Mouse (Mus musculus) CH12.LX (cell line): ENCODE measurements around the gene Dlg2. TPM values are rescaled to one million over a fixed set of nuclear protein-coding genes. Genes with fewer than 3 reads are reported as not detected.

Experiments used
- DNase-seq: peaks from one replicate; pipeline ENCODE4 v3.0.0-alpha.2; 2013; ENCODE audit errors: extremely low read depth
- H3K27ac ChIP-seq: 2 replicates; pipeline ENCODE4 v1.5.1; 2012; ENCODE audit warnings: low read depth, mild to moderate bottlenecking, control low read depth, moderate library complexity; ENCODE audit not compliant: insufficient read depth
- H3K27me3 ChIP-seq: replicated peaks from 2 replicates; pipeline ENCODE3; 2012; ENCODE audit warnings: inconsistent platforms
- H3K36me3 ChIP-seq, 2 experiments: replicated peaks in 1 of 2; 2 replicates each; pipeline versions ENCODE3 to v1.6.1; 2012; ENCODE audit warnings: inconsistent platforms in 1 of 2, low read length in 1 of 2, mild to moderate bottlenecking in 1 of 2, mixed read lengths in 1 of 2, moderate library complexity in 1 of 2; ENCODE audit not compliant: control insufficient read depth in 1 of 2, insufficient read depth in 1 of 2
- H3K4me1 ChIP-seq, 2 experiments: 2 replicates each; pipeline ENCODE4 v1.6.1; 2012; ENCODE audit warnings: inconsistent platforms in 1 of 2, moderate library complexity in 1 of 2; ENCODE audit not compliant: insufficient read depth in 2 of 2, control insufficient read depth in 1 of 2
- H3K4me2 ChIP-seq: 2 replicates; pipeline ENCODE4 v1.6.1; 2012; ENCODE audit warnings: low read depth, mild to moderate bottlenecking, control low read depth; ENCODE audit not compliant: poor library complexity, insufficient read depth, severe bottlenecking
- H3K4me3 ChIP-seq, 3 experiments: fragments of 150-350 bp in 1 of 3; sonication (generic) in 1 of 3; replicated peaks in 1 of 3; 2 replicates each; pipeline versions ENCODE3 to v1.5.1; 2011 to 2012; ENCODE audit warnings: low read depth in 2 of 3, low read length in 2 of 3, mild to moderate bottlenecking in 2 of 3, moderate library complexity in 2 of 3, control low read depth in 1 of 3, improper control_type of control experiment in 1 of 3, inconsistent platforms in 1 of 3, mixed read lengths in 1 of 3; ENCODE audit not compliant: poor library complexity in 1 of 3
- H3K79me2 ChIP-seq: replicated peaks from 2 replicates; pipeline ENCODE4 v1.6.1; 2012; ENCODE audit warnings: mild to moderate bottlenecking, moderate library complexity; ENCODE audit not compliant: control insufficient read depth, poor library complexity, insufficient read depth, severe bottlenecking; ENCODE audit errors: extremely low read depth
- H3K9ac ChIP-seq: 2 replicates; pipeline ENCODE4 v1.6.1; 2012; ENCODE audit warnings: low read depth, mild to moderate bottlenecking, control low read depth, moderate library complexity; ENCODE audit not compliant: insufficient read depth
- H3K9me3 ChIP-seq: replicated peaks from 2 replicates; pipeline ENCODE3; 2012; ENCODE audit warnings: low read length, inconsistent platforms, mixed read lengths
- CTCF ChIP-seq, 2 experiments: IDR thresholded peaks in 1 of 2; conservative IDR thresholded peaks in 1 of 2; 2 replicates each; pipeline ENCODE4 v1.5.1; 2011 to 2012; ENCODE audit warnings: low read depth in 2 of 2, low read length in 2 of 2, improper control_type of control experiment in 1 of 2, inconsistent platforms in 1 of 2, mild to moderate bottlenecking in 1 of 2, moderate library complexity in 1 of 2
- E2F4 ChIP-seq: IDR thresholded peaks from 2 replicates; pipeline ENCODE4 v1.6.1; 2011; ENCODE audit warnings: low read depth, low read length, improper control_type of control experiment; ENCODE audit not compliant: insufficient replicate concordance
- ELF1 ChIP-seq: IDR thresholded peaks from 2 replicates; pipeline ENCODE4 v1.6.1; 2014; ENCODE audit warnings: low read depth, mild to moderate bottlenecking, inconsistent platforms, low read length, improper control_type of control experiment
- EP300 ChIP-seq: IDR thresholded peaks from 2 replicates; pipeline ENCODE4 v1.6.1; 2011; ENCODE audit warnings: low read length, improper control_type of control experiment
- GABPA ChIP-seq: IDR thresholded peaks from 2 replicates; pipeline ENCODE4 v1.6.1; 2012; ENCODE audit warnings: low read depth, low read length, improper control_type of control experiment, inconsistent platforms; ENCODE audit not compliant: insufficient replicate concordance
- HCFC1 ChIP-seq: IDR thresholded peaks from 2 replicates; pipeline ENCODE4 v1.6.1; 2012; ENCODE audit warnings: low read depth, mild to moderate bottlenecking, inconsistent platforms, low read length, improper control_type of control experiment
- JUND ChIP-seq: conservative IDR thresholded peaks from 2 replicates; pipeline ENCODE4 v1.6.1; 2011; ENCODE audit warnings: low read depth, low read length, improper control_type of control experiment
- MAX ChIP-seq: IDR thresholded peaks from 2 replicates; pipeline ENCODE4 v1.6.1; 2011; ENCODE audit warnings: low read length, improper control_type of control experiment
- MAZ ChIP-seq: IDR thresholded peaks from 2 replicates; pipeline ENCODE4 v1.6.1; 2012; ENCODE audit warnings: low read depth, mild to moderate bottlenecking, inconsistent platforms, low read length, improper control_type of control experiment, moderate library complexity
- MXI1 ChIP-seq: IDR thresholded peaks from 2 replicates; pipeline ENCODE4 v1.6.1; 2011; ENCODE audit warnings: mild to moderate bottlenecking, low read depth, low read length, improper control_type of control experiment
- NELFE ChIP-seq: IDR thresholded peaks from 2 replicates; pipeline ENCODE4 v1.6.1; 2011; ENCODE audit warnings: low read depth, low read length, improper control_type of control experiment
- PAX5 ChIP-seq: IDR thresholded peaks from 2 replicates; pipeline ENCODE4 v1.6.1; 2012; ENCODE audit warnings: low read length, inconsistent platforms, mixed read lengths
- POLR2A ChIP-seq: IDR thresholded peaks from 2 replicates; pipeline ENCODE4 v1.6.1; 2011; ENCODE audit warnings: low read depth, mild to moderate bottlenecking, improper control_type of control experiment, low read length
- RCOR1 ChIP-seq: conservative IDR thresholded peaks from 2 replicates; pipeline ENCODE4 v1.6.1; 2012; ENCODE audit warnings: low read depth, mild to moderate bottlenecking, inconsistent platforms, low read length, improper control_type of control experiment
- TBP ChIP-seq: conservative IDR thresholded peaks from 2 replicates; pipeline ENCODE4 v1.6.1; 2011; ENCODE audit warnings: low read depth, low read length, improper control_type of control experiment
- TCF12 ChIP-seq: IDR thresholded peaks from 2 replicates; pipeline ENCODE4 v1.6.1; 2014; ENCODE audit warnings: low read depth, mild to moderate bottlenecking, inconsistent platforms, low read length, improper control_type of control experiment
- USF1 ChIP-seq: IDR thresholded peaks from 2 replicates; pipeline ENCODE4 v1.6.1; 2014; ENCODE audit warnings: low read depth, mild to moderate bottlenecking, inconsistent platforms, low read length, improper control_type of control experiment
- ZC3H11A ChIP-seq: IDR thresholded peaks from 2 replicates; pipeline ENCODE4 v1.6.1; 2012; ENCODE audit warnings: low read depth, mild to moderate bottlenecking, inconsistent platforms, low read length, improper control_type of control experiment
- ZKSCAN1 ChIP-seq: IDR thresholded peaks from 2 replicates; pipeline ENCODE4 v1.6.1; 2012; ENCODE audit warnings: low read depth, inconsistent platforms, low read length, improper control_type of control experiment, borderline replicate concordance
- ZMIZ1 ChIP-seq: IDR thresholded peaks from 2 replicates; pipeline ENCODE4 v1.6.1; 2012; ENCODE audit warnings: low read depth, mild to moderate bottlenecking, inconsistent platforms, low read length, improper control_type of control experiment
- dilution Hi-C: fragments of 300-500 bp; cut with MboI; formaldehyde crosslinking; loops from 2 replicates; pipeline ENCODE4 v1.14.3; 2020; ENCODE audit warnings: low sequenced_read_pairs; ENCODE audit not compliant: extremely low pct_unique_long_range_greater_than_20kb, extremely low pct_ligation_motif_present
- in situ Hi-C: fragments of 300-500 bp; cut with MboI; formaldehyde crosslinking; loops from 3 replicates; pipeline ENCODE4 v1.14.3; 2019; ENCODE audit warnings: low sequenced_read_pairs, low pct_ligation_motif_present, low pct_unique_long_range_greater_than_20kb, mixed read lengths
- polyA plus RNA-seq: library from polyadenylated mRNA; unstranded; fragments of >175 nt; gene quantifications from 2 replicates; pipeline ENCODE4 v1.2.1, GENCODE M21; 2012; ENCODE audit warnings: low read depth; ENCODE audit not compliant: insufficient read length
- total RNA-seq, 2 experiments: library from RNA; depleted of rRNA; stranded (reverse); fragments of 300-350 nt in 1 of 2; fragments of >200 nt in 1 of 2; gene quantifications; 2 replicates each; pipeline ENCODE4 v1.2.3; 2012 to 2014

The Dlg2 gene
- total and polyA plus RNA-seq, 3 experiments: 0.36 TPM; not detected in 2

DNA sequence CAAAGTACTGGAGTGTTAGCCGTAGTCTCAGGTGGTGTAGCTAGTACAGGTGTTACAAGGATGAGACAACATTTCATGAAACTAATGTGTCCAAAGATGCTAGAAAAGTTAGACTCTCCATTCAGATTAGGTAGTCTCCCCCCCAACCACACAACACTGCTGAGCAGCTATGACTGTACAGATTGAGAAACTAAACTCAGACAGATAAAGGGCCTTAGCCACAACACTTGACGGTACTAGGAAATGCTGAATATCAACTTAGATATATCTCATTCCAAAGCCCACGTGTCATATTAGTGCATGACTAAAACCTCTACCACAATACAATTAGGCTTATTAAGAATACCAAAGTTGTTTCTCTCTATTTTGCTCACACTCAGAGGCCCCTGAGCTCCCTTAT is 2006.9 kb downstream of the Dlg2 start:
- Histone ChIP-seq H3K9me3 (no peaks in the 10 kb centered on the region), H3K4me1 (peaks cover 0 to 14% of the 10 kb centered on the region in 2 experiments; a peak in 2 of 4 replicates), H3K4me3 (no peak overlapping the region), H3K27ac (no peak overlapping the region), H3K27me3 (no peaks in the 10 kb centered on the region), H3K4me2 (no peak overlapping the region), H3K36me3 (no peaks in the 10 kb centered on the region), H3K9ac (no peak overlapping the region), H3K79me2 (no peaks in the 10 kb centered on the region)
- DNase-seq: peak; percentile 25
- dilution Hi-C loops: no loop called here
- in situ Hi-C loops: no loop called here
- no peak for TF ChIP-seq HCFC1
- TF ChIP-seq GABPA: no peak
- TF ChIP-seq MAX: no peak
- TF ChIP-seq POLR2A: no peak
- no peak for TF ChIP-seq NELFE
- no peak for TF ChIP-seq ZKSCAN1
- TF ChIP-seq MAZ: no peak
- no peak for TF ChIP-seq ZC3H11A
- TF ChIP-seq PAX5: no peak
- TF ChIP-seq ZMIZ1: no peak
- no peak for TF ChIP-seq JUND
- TF ChIP-seq TCF12: no peak
- TF ChIP-seq EP300: no peak
- no peak for TF ChIP-seq RCOR1
- TF ChIP-seq ELF1: no peak
- no peak for TF ChIP-seq CTCF (conservative IDR thresholded peaks at IDR 0.05 in 1 of 2, IDR thresholded peaks at IDR 0.05 in 1 of 2; ENCODE audit: low read depth in 2 of 2, low read length in 2 of 2)
- no peak for TF ChIP-seq MXI1
- no peak for TF ChIP-seq E2F4
- TF ChIP-seq USF1: no peak

DNA sequence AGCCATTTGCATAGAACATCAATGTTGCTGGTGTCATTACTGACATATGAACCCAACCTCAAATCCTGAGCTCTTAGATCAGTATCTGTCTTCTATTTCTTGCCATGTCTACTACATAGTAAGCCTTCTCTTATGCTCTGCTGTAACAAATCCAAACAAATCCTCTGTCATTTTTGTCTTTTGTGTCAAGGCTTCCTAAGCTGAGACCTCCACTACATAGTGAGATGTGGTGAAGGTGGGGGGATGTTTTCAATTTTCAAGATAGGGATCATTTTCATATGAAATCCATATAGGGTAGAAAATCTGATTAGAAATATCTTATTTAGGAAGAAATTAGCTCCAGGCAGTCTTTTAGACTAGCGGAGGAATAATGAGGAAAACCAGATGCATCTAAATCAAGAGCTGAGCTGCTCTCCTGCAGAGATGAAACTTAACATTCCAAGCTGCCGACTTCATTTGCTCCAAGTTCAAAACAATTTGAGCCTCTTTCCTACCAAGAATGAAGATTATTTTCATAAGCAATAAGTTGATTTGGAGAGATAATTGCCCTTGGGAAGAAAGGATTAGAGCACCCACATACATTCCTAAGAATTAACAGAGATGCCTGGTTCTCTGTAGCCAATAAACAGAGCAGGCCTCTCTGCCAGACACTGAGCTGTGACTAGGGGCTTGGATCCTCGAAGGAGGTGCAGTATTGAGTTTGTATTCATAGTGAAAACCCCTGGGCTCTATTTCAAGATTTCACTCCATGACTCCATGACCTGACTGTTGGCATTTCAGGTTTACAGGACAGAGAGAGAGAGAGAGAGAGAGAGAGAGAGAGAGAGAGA is 2009.6 kb downstream of the Dlg2 start:
- H3K9ac ChIP-seq: no peak overlapping the region
- H3K4me1 ChIP-seq: peaks cover 0 to 18% of the 10 kb centered on the region in 2 experiments; a peak in 2 of 4 replicates
- no peak for DNase-seq
- H3K79me2 ChIP-seq: no peaks in the 10 kb centered on the region
- H3K4me3 ChIP-seq: no peak overlapping the region
- dilution Hi-C loops: no loop called here
- no peaks in the 10 kb centered on the region for H3K9me3 ChIP-seq
- no peaks in the 10 kb centered on the region for H3K36me3 ChIP-seq
- TF ChIP-seq TBP: no peak
- H3K27ac ChIP-seq: no peak overlapping the region
- no peaks in the 10 kb centered on the region for H3K27me3 ChIP-seq
- H3K4me2 ChIP-seq: no peak overlapping the region
- in situ Hi-C loops: no loop called here
